Mouse (Mus musculus) embryonic fibroblast, embryonic 13.5 days (primary cell): ENCODE measurements around the gene Qsox2.

Experiments used
- CTCF ChIP-seq: IDR thresholded peaks from 2 replicates; pipeline ENCODE4 v1.5.1; 2011; ENCODE audit warnings: mild to moderate bottlenecking, control low read depth, low read length, moderate library complexity, borderline replicate concordance; ENCODE audit not compliant: insufficient read depth
- POLR2A ChIP-seq: IDR thresholded peaks from 2 replicates; pipeline ENCODE4 v1.6.1; 2011; ENCODE audit warnings: low read depth, mild to moderate bottlenecking, control low read depth, low read length, moderate library complexity

GRCm38 (mm10) chr2:26188517-26188916, 48.8 kb downstream of the Qsox2 start:
- no peak for TF ChIP-seq CTCF
- no peak for TF ChIP-seq POLR2A
